Mouse (Mus musculus) lung, postnatal 0 days (tissue): ENCODE results near the gene Nol6. TPM values are rescaled to one million over a fixed set of nuclear protein-coding genes. Genes with fewer than 3 reads are reported as not detected.

Experiments used
- ATAC-seq: fragments of 200-750 bp; cut with Nextera tagmentation; 2 replicates; pipeline ENCODE4 v1.8.0; 2017; ENCODE audit warnings: moderate library complexity
- DNase-seq: peaks from one replicate; pipeline ENCODE4 v3.0.0-alpha.2; 2016; ENCODE audit warnings: low spot score
- H3K27ac ChIP-seq: fragments of 300-500 bp; sonication (generic); 2 replicates; pipeline ENCODE4 v1.5.1; 2014; ENCODE audit warnings: antibody characterized with exemption, mild to moderate bottlenecking, low read length, mixed read lengths
- H3K27me3 ChIP-seq: fragments of 300-500 bp; sonication (generic); replicated peaks from 2 replicates; pipeline ENCODE4 v1.6.1; 2014; ENCODE audit warnings: low read length, mixed read lengths; ENCODE audit not compliant: insufficient read depth
- H3K36me3 ChIP-seq: fragments of 300-500 bp; sonication (generic); 2 replicates; pipeline ENCODE4 v1.6.1; 2014; ENCODE audit warnings: low read length, mixed read lengths; ENCODE audit not compliant: insufficient read depth
- H3K4me1 ChIP-seq: fragments of 300-500 bp; sonication (generic); 2 replicates; pipeline ENCODE4 v1.6.1; 2014; ENCODE audit warnings: antibody characterized with exemption, low read depth, low read length, mixed read lengths; ENCODE audit not compliant: insufficient read depth
- H3K4me2 ChIP-seq: fragments of 300-500 bp; sonication (generic); replicated peaks from 2 replicates; pipeline ENCODE4 v1.6.1; 2014; ENCODE audit warnings: low read depth, mild to moderate bottlenecking, low read length, moderate library complexity, mixed read lengths
- H3K4me3 ChIP-seq: fragments of 300-500 bp; sonication (generic); 2 replicates; pipeline ENCODE4 v1.5.1; 2014; ENCODE audit warnings: low read depth, low read length
- H3K9ac ChIP-seq: fragments of 300-500 bp; sonication (generic); replicated peaks from 2 replicates; pipeline ENCODE4 v1.6.1; 2014; ENCODE audit warnings: low read depth, mild to moderate bottlenecking
- H3K9me3 ChIP-seq: fragments of 300-500 bp; sonication (generic); 2 replicates; pipeline ENCODE4 v1.6.1; 2016; ENCODE audit warnings: low read length, mixed read lengths
- CTCF ChIP-seq: IDR thresholded peaks from 2 replicates; pipeline ENCODE4 v1.5.1; 2016; ENCODE audit warnings: antibody characterized with exemption, mild to moderate bottlenecking
- EP300 ChIP-seq: IDR thresholded peaks from 2 replicates; pipeline ENCODE4 v1.6.1; 2016; ENCODE audit warnings: antibody characterized with exemption, mild to moderate bottlenecking, control low read depth
- WGBS: fragments of 180-500 bp; shearing (Covaris S2); extraction: QIAGEN DNeasy Blood & Tissue Kit; methylation state at CpG from one replicate; pipeline ENCODE4 v1.1.7; 2014; 5-methylcytosine and 5-hydroxymethylcytosine counted together
- polyA plus RNA-seq: library from polyadenylated mRNA; unstranded; fragments of >200 nt; fragmentation: Nextera tagmentation; extraction: Ambion mirVana; gene quantifications from 2 replicates; pipeline ENCODE4 v1.2.1, GENCODE M21; 2015

Gene Nol6
- 5.3 and 6.9 TPM in 2 replicates for polyA plus RNA-seq

GRCm38 (mm10) chr4:41124180-41124951 is at the start of gene Nol6:
Nol6 (minus strand) TSS chr4:41124455.
- WGBS, result 2% methylated on average over 29 of the region's 29 CpGs
- peak; percentile 100 for ATAC-seq

GRCm38 (mm10) chr4:41170970-41171369 is 46.7 kb upstream of the Nol6 start:
- H3K9me3 ChIP-seq, result no peaks in the 10 kb centered on the region
- no peak overlapping the region for H3K27ac ChIP-seq
- no peaks in the 10 kb centered on the region for H3K36me3 ChIP-seq
- H3K4me1 ChIP-seq, result no peaks in the 10 kb centered on the region
- no peak for DNase-seq
- TF ChIP-seq CTCF, result 0 out of 2 replicates have a peak, but pooled peaks have one; percentile 19
- no peak for TF ChIP-seq EP300
- 71% methylated on average over 2 of the region's 2 CpGs for WGBS
- H3K4me3 ChIP-seq, result no peak overlapping the region
- no peak overlapping the region for H3K9ac ChIP-seq
- no peak overlapping the region for H3K4me2 ChIP-seq
- no peaks in the 10 kb centered on the region for H3K27me3 ChIP-seq
- no peak for ATAC-seq

More at GRCm38 (mm10) chr4:41124180-41124951, at the start of gene Nol6:
- no peaks in the 10 kb centered on the region for H3K4me1 ChIP-seq
- H3K27ac ChIP-seq, result peak within 1 kb of the TSS; percentile 47; the same call in 1 of the 2 replicates
- no peaks in the 10 kb centered on the region for H3K27me3 ChIP-seq
- peak; percentile 99 for DNase-seq
- H3K36me3 ChIP-seq, result peaks cover 26% of the 10 kb centered on the region
- no peaks in the 10 kb centered on the region for H3K9me3 ChIP-seq
- H3K9ac ChIP-seq, result peak within 1 kb of the TSS; percentile 54
- H3K4me3 ChIP-seq, result peak within 1 kb of the TSS; percentile 48
- TF ChIP-seq EP300 (no peak), CTCF (no peak)
- peak within 1 kb of the TSS; percentile 61 for H3K4me2 ChIP-seq

- H3K27me3 ChIP-seq, result no peaks in the 10 kb centered on the region
- H3K27ac ChIP-seq, result no peak overlapping the region
- no peaks in the 10 kb centered on the region for H3K9me3 ChIP-seq
- DNase-seq (peak; percentile 90), ATAC-seq (peak; percentile 25; the same call in 1 of the 2 replicates)
- H3K36me3 ChIP-seq, result no peaks in the 10 kb centered on the region
- H3K9ac ChIP-seq, result no peak overlapping the region
- no peak overlapping the region for H3K4me2 ChIP-seq
- 59% methylated on average over 6 of the region's 6 CpGs for WGBS
- TF ChIP-seq EP300, result no peak
- peak; percentile 80 for TF ChIP-seq CTCF
- 0 out of 2 replicates have a peak, but pooled peaks cover 3% of the 10 kb centered on the region for H3K4me1 ChIP-seq
- H3K4me3 ChIP-seq, result no peak overlapping the region
Observed at GRCm38 (mm10) chr4:41165693-41166475, 41.6 kb upstream of the Nol6 start.

- TF ChIP-seq EP300 (no peak), CTCF (no peak)
- ATAC-seq, result no peak
- WGBS, result 48% methylated on average over 2 of the region's 2 CpGs
Observed at GRCm38 (mm10) chr4:41164974-41165373, 40.7 kb upstream of the Nol6 start.

GRCm38 (mm10) chr4:41161232-41161631 is 37.0 kb upstream of the Nol6 start:
- DNase-seq (no peak), ATAC-seq (no peak)
- H3K9me3 ChIP-seq, result no peaks in the 10 kb centered on the region
- H3K27ac ChIP-seq, result no peak overlapping the region
- 99% methylated on average over 3 of the region's 3 CpGs for WGBS
- 0 out of 2 replicates have a peak, but pooled peaks cover 8% of the 10 kb centered on the region for H3K4me1 ChIP-seq
- no peak overlapping the region for H3K9ac ChIP-seq
- TF ChIP-seq CTCF (no peak), EP300 (no peak)
- no peaks in the 10 kb centered on the region for H3K36me3 ChIP-seq
- no peaks in the 10 kb centered on the region for H3K27me3 ChIP-seq
- no peak overlapping the region for H3K4me2 ChIP-seq
- no peak overlapping the region for H3K4me3 ChIP-seq

More at GRCm38 (mm10) chr4:41164974-41165373, 40.7 kb upstream of the Nol6 start:
- H3K4me2 ChIP-seq, result no peak overlapping the region
- H3K27me3 ChIP-seq, result no peaks in the 10 kb centered on the region
- H3K27ac ChIP-seq, result no peak overlapping the region
- H3K9me3 ChIP-seq, result no peaks in the 10 kb centered on the region
- H3K9ac ChIP-seq, result no peak overlapping the region
- no peaks in the 10 kb centered on the region for H3K36me3 ChIP-seq
- no peak overlapping the region for H3K4me3 ChIP-seq
- DNase-seq, result no peak
- 0 out of 2 replicates have a peak, but pooled peaks cover 3% of the 10 kb centered on the region for H3K4me1 ChIP-seq

GRCm38 (mm10) chr4:41158251-41158650 is 34.0 kb upstream of the Nol6 start:
- ATAC-seq (no peak), DNase-seq (no peak)
- no peak overlapping the region for H3K9ac ChIP-seq
- no peak overlapping the region for H3K4me3 ChIP-seq
- H3K4me1 ChIP-seq, result 0 out of 2 replicates have a peak, but pooled peaks cover 5% of the 10 kb centered on the region
- WGBS, result 62% methylated on average over 1 of the region's 1 CpGs
- 0 out of 2 replicates have a peak overlapping the region, but pooled peaks have one; percentile 5 for H3K27ac ChIP-seq
- no peak overlapping the region for H3K4me2 ChIP-seq
- H3K9me3 ChIP-seq, result no peaks in the 10 kb centered on the region
- TF ChIP-seq EP300, result no peak
- no peak for TF ChIP-seq CTCF
- H3K36me3 ChIP-seq, result no peaks in the 10 kb centered on the region
- no peaks in the 10 kb centered on the region for H3K27me3 ChIP-seq
